Mouse (Mus musculus) layer of hippocampus, adult 9-11 months (tissue): ENCODE results near the gene Edar.
"Not testable (repeated sequence)": the region's sequence is repeated elsewhere in the genome, so short reads cannot be mapped to it uniquely, and the experiment has no call there.

Source experiments
- DNase-seq: peaks from one replicate; pipeline ENCODE4 v3.0.0; 2022

Edar gene

GRCm38 (mm10) chr10:58675533-58675932, at the start of gene Edar:
Gene Edar, minus strand, starts transcription at chr10:58675654.
- peak; percentile 52 for DNase-seq

- not testable (repeated sequence) for DNase-seq
Observed at GRCm38 (mm10) chr10:58718110-58718509, 42.7 kb upstream of the Edar start, which contains the start of gene Gm17542. Gene Gm17542, minus strand, starts transcription at chr10:58718210.

- no peak for DNase-seq
Observed at GRCm38 (mm10) chr10:58714789-58715148, 39.3 kb upstream of the Edar start.

- no peak for DNase-seq
Observed at GRCm38 (mm10) chr10:58713855-58714788, 38.7 kb upstream of the Edar start.

GRCm38 (mm10) chr10:58713225-58713624, 37.8 kb upstream of the Edar start:
- no peak for DNase-seq

GRCm38 (mm10) chr10:58709021-58709420, 33.6 kb upstream of the Edar start:
- DNase-seq, result no peak

- no peak for DNase-seq
Observed at GRCm38 (mm10) chr10:58700578-58700977, 25.1 kb upstream of the Edar start.

- no peak for DNase-seq
Observed at GRCm38 (mm10) chr10:58700160-58700559, 24.7 kb upstream of the Edar start.

- no peak for DNase-seq
Observed at GRCm38 (mm10) chr10:58698955-58699354, 23.5 kb upstream of the Edar start.

- no peak for DNase-seq
Observed at GRCm38 (mm10) chr10:58691051-58691450, 15.6 kb upstream of the Edar start.

- no peak for DNase-seq
Observed at GRCm38 (mm10) chr10:58679298-58679697, 3.8 kb upstream of the Edar start.

- DNase-seq, result peak; percentile 61
Observed at GRCm38 (mm10) chr10:58673278-58674061, 2.0 kb downstream of the Edar start.

- no peak for DNase-seq
Observed at GRCm38 (mm10) chr10:58672557-58673277, 2.7 kb downstream of the Edar start.

- peak; percentile 17 for DNase-seq
Observed at GRCm38 (mm10) chr10:58663868-58664267, 11.6 kb downstream of the Edar start.

- peak; percentile 20 for DNase-seq
Observed at GRCm38 (mm10) chr10:58663417-58663816, 12.0 kb downstream of the Edar start.

- DNase-seq, result no peak
Observed at GRCm38 (mm10) chr10:58659268-58659986, 16.0 kb downstream of the Edar start.

GRCm38 (mm10) chr10:58657731-58658130, 17.7 kb downstream of the Edar start:
- no peak for DNase-seq

GRCm38 (mm10) chr10:58653679-58654078, 21.8 kb downstream of the Edar start:
- DNase-seq, result no peak

GRCm38 (mm10) chr10:58652418-58653394, 22.7 kb downstream of the Edar start:
- DNase-seq, result no peak

- DNase-seq, result no peak
Observed at GRCm38 (mm10) chr10:58652045-58652417, 23.4 kb downstream of the Edar start.
